Mouse (Mus musculus) layer of hippocampus, postnatal 10 days (tissue): ENCODE results near the gene Mical1. TPM values are rescaled to one million over a fixed set of nuclear protein-coding genes. Genes with fewer than 3 reads are reported as not detected.

ENCODE experiments used
- DNase-seq, 2 experiments: peaks; one replicate each; pipeline ENCODE4 v3.0.0; 2021; ENCODE audit warnings: low spot score in 2 of 2
- long read RNA-seq: library from polyadenylated mRNA; stranded (forward); transcript quantifications from one replicate; pipeline ENCODE4 v2.0.0, GENCODE M21; 2023
- total RNA-seq, 2 experiments: library from RNA; stranded (reverse); gene quantifications; 2 replicates each; pipeline ENCODE4 v1.2.3; 2021

The Mical1 gene
- total RNA-seq: 10 to 100 TPM; 41.9 to 42.5 TPM
- long read RNA-seq, partial matches to known transcripts: 12 of 34 reads
- long read RNA-seq, other reads (novel, unspliced or antisense): 18 of 34 reads

DNA sequence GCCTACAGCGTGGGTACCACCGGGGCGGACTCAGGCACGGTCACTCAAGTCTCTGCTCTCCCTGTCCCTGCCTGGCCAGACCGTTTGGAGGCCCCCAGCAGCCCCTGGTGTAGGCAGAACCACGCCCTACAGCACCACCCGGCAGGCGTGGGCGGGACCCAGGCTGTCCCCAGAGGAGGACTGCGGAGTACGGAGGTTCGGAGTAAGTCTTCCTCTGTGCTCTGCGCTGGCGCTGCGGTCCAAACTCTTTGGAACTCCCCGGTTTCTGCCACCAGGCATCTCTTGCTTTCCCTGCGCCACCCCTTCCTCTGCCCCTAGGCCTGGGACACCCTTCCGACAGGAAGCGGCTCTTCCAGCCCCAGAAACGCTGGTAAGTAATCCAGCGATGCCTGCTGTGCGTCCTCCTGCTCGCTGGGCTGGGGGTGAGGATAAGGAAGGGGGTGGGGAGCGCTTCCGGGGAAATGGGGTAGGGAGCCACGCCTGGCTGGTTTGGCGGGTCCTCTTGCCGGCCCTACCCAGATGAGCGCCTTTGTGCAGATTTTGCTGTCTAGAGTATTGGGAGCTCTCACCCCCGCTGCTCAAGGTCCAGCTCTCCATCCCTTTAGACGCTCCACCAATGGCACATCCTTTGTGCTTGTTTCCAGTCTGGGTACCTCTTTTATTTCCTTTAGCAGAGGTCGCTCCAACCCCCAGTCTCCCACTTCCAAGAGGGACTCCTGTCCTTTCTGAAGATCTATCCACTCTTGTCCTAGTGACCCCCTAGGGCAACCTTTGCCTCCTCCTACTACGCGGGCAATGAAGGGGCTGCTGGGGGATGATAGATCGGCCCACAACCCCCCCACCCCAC, at the start of gene Mical1:
Gene Mical1 (plus strand): TSS at position 144 of the 847 bp plus-strand sequence.
- DNase-seq: peak; percentile 63 to 72

GRCm38 (mm10) chr10:41426368-41426767, 49.7 kb upstream of the Mical1 start:
- DNase-seq: no peak

DNA sequence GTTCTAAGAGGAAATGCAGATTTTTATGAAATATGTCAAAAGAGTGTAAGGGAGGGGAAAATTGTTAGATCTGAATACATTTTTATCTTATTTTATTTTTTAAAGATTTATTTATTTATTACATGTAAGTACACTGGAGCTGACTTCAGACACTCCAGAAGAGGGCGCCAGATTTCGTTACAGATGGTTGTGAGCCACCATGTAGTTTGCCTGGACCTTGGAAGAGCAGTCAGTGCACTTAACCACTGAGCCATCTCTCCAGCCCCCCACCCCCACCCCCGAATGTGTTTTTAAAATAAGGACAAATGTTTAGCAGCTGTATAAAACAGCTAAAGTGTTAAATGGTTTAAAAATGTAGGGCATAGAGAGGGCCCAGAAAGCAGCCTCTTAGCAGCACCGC, 41.5 kb upstream of the Mical1 start:
- DNase-seq: peak; percentile 38 to 51

GRCm38 (mm10) chr10:41435141-41435540, 41.0 kb upstream of the Mical1 start:
- DNase-seq: no peak

DNA sequence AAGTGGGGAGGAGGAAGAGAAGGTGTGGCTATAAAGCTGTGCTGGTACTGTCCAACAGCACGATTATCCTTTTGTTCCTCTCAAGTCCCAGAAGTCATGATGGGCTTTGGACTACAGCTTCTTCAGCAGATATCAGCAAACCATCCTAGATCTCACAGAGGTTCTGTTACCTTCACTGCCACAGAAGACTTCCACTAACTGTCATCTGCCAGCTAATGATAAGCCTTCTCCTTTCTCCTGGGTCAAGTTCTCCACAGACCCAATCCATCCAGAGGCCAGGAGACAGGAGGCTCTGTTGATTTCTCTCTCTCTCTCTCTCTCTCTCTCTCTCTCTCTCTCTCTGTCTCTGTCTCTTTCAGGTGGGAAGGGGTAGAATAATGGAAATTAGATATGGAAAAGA, 27.9 kb upstream of the Mical1 start:
- no peak for DNase-seq

DNA sequence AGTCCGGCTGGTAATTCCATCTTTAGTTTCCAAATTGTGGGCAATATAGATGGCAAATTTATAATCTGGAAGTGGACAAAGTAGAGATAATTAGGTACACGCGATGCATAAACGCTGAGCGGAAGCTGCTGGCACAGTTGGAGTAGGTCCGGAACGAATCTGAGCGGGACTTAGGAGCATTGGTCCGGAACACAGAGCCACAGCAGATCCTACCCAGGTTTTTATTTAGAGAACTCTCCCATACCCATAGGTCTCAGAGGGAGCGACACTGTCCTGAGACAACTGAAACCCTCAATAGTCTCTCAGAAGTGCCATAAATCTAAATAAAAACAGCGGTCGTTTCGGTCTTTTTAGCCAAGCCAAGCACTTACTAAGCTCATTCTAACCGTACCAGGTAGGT, 26.4 kb upstream of the Mical1 start:
- peak in 1 of 2 experiments; percentile 18 for DNase-seq

DNA sequence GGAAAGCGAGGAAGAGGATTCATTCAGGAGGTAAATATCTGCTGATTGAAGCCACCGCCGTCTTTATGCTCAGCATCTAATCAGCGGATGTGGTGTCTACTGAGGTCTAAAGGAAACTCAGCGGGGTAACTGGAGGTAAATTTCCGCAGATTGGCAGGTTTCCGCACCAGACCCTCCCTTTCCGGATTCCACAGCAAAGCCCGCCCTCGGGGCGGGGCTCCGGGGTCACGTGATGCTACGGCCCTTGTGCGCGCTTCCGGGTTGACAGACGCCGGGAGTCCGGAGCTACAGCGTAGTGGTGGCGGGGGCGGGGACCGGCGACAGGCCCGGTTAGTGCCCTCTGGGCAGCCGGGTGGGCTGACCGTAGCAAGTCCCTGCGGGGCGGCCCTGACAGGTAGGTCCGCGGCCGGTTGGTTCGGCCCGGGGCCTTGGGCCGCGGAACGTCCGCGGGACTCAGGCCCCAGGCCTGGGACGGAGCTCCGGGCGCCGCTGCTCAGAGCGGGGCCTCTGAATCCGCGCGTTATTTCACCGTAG, 25.9 kb upstream of the Mical1 start, which contains the start of gene Zbtb24:
Gene Zbtb24 (plus strand): TSS at position 247 of the 534 bp plus-strand sequence.
- DNase-seq: peak; percentile 93 to 95

GRCm38 (mm10) chr10:41450780-41451522, 25.2 kb upstream of the Mical1 start:
- DNase-seq: no peak

- DNase-seq: no peak
Measured at GRCm38 (mm10) chr10:41451656-41452055, 24.5 kb upstream of the Mical1 start.

DNA sequence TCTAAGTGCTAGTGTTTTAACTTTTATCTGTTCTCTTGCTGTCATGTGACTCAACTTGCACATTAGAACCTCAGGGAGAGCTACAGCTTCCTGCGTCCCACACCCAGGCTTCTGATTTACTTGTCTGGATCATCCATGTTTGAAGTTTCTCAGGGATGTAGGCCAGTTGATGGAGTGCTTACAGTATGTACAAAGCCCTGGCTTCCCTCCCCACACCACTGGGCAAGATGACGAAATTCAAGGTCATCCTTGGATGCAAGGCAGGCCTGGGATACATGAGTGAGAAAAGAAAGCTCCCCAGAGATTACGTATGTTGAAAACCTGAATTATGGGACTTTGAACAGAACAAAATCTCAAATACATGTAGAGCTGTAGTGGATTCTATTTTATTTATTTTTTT, 23.3 kb upstream of the Mical1 start:
- no peak for DNase-seq

GRCm38 (mm10) chr10:41459990-41460389, 16.1 kb upstream of the Mical1 start:
- no peak for DNase-seq

DNA sequence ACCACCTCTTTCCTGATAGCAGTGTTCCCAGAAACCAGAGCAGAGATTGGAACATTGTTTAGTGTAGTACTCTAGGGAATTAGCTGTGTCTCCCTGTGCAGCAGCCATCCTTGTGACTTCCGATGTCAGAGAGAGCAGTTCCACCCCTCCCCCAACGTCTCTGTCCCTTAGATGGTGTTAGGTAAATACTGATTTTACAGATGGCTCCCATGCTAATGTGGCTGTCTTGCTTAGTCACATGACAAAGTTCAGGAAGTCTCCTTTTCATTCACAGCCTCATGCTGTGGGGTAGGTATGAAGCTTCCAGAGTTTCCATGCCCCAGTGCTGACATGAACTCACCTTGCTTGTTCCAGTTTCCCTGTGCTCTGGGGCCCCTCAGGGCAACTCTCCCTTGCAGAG, 15.6 kb upstream of the Mical1 start:
- DNase-seq: no peak

DNA sequence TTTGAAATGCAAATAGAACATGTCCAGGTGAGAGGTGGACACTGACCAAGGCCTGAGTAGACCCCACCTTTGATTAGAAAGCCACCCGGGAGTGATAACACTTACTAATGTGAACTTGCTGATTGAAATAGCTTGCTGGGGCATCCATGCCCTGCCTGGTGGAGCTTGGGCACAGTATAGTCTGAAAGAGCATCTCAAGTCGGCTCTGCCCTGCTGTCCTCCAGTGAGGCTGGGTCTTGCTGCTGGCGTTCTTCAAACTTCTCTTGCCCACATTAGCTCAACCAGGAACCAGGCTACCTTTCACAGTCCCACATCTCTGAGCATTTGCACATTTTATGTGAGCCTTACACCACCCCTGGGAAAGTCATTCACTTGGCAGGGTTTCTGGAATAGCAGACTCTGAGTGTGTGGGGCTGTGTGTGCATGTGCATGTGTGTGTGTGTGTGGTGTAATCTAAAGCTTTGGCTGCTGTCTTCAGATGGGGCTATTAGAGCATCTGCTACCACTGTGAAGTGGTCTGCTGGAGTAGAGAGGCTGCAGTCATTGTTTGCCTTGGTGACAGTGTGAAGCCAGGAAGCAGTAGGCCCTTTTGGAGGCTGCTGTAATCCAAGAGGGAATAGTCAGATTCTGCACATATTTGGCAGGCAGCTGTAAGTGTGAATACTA, 14.9 kb upstream of the Mical1 start:
- peak in 1 of 2 experiments; percentile 17 for DNase-seq

DNA sequence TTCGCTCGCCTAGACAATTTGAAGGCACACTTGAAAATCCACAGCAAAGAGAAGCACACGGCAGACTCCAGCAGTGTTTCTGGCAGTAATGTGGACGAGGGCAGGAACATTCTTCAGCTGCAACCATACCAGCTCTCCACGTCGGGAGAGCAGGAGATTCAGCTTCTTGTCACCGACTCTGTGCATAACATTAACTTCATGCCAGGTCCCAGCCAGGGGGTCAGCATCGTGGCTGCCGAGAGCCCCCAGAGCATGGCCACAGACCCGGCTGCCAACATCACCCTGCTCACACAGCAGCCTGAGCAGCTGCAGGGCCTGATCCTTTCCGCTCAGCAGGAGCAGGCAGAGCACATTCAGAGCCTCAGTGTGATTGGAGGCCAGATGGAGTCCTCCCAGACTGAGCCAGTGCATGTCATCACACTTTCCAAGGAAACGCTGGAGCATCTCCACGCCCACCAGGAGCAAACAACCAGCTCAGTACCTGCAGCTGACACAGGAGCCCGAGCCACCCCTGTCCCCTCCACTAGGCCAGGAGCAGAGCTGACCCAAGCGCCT, 11.6 kb upstream of the Mical1 start:
- peak in 1 of 2 experiments; percentile 14 for DNase-seq

DNA sequence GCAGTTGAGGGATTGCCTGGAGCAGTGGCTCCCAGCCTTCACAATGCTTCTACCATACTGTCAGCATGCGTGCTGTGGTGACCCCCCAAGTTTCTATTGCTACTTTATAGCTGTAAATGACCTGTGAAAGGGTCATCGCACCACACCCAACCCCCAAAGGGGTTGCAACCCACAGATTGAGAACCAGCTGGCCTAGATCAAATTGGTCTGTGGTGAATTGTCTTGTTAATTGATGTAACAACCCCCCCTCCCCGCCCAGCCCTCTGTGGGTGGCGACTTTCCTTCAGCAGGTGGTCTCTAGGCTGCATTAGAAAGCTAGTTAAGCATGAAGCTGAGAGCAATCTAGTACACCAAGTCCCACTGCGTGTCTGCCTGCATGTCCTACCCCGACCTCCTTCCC, 8.8 kb upstream of the Mical1 start:
- no peak for DNase-seq

GRCm38 (mm10) chr10:41470693-41471092, 5.4 kb upstream of the Mical1 start:
- no peak for DNase-seq

DNA sequence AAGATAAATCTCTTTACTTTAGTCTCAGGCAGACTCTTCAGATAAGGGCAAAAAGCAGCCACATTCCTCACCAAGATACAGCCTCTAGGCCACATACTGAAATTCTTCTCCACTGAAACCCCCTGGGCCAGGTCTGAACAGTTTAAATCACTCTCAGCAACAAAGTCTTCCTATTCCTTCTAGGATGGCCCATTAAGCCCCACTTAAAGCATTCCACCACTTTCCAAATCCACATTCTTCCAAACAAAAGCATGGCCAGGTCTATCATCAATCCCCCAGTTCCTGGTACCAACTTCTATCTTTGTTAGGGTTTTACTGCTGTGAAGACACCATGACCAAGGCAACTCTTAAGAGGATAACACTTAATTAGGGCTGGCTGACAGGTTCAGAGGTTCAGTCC, 3.6 kb upstream of the Mical1 start:
- DNase-seq: no peak

DNA sequence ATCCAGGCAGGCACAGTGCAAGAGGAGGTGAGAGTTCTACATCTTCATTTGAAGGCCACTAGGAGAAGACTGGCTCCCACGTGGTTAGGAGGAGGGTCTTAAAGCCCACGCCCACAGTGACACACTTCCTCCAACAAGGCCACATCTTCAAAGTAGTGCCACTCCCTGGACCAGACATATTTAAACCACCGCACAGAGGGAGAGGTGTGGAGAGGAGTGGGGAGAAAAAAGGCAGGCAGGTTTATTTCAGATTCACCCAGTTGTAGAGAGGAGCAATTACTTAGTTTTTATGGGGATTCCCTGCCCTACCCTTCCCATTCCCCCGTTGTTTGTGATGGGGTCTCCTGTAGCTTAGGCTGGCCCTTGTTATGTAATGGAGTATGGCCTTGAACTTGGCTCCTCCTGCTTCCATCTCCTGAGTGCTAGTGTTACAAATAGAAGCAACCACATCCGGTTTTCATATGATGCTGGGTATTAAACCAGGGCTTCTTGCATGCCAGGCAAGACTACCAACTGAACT, 3.1 kb upstream of the Mical1 start:
- no peak for DNase-seq

GRCm38 (mm10) chr10:41473782-41474468, 2.2 kb upstream of the Mical1 start:
- DNase-seq: no peak

GRCm38 (mm10) chr10:41474981-41475391, 1.1 kb upstream of the Mical1 start:
- DNase-seq: no peak
